Mouse (Mus musculus): Measurements from ENCODE around the gene Mxd3.

The Mxd3 gene

DNA sequence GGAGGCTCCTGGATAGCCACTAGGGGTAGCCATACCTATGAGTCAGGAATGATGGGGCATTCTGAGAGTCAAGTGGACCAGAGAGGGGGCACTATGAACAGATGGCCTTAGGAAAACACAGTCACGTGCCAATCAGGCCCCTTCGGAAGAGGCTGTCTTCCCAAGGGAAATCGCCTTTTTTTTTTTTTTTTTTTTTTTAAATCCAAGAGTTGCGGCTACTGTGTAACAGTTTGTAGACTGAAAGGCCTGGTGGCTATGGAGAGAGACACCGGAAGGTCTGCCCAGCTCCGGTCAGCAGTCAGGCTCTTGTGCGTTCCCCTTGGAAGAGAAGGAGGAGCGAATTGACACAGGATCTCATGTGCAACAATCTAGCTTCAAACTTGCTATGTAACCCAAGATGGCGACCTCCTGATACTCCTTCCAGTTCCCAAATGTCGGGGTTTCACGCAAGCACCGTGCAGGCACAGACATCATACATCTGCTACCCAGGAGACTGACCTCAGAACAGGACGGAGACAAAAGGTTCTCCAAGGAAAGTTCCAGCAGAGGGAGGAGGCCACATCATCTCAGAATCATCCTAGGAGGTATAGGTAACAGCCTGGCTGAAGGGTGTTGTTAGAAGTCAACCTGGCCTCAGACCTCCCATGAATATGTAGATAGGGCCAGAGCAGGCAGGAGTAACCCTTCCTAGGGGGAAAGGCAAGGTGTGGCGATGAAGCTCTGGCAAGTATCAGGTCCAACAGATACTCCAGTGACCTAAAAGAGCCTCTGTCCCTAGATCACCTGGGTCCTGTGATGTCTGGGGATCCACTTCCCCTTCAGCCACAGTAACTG, 1.2 kb upstream of the Mxd3 start:
- DNase-seq: no peak

DNA sequence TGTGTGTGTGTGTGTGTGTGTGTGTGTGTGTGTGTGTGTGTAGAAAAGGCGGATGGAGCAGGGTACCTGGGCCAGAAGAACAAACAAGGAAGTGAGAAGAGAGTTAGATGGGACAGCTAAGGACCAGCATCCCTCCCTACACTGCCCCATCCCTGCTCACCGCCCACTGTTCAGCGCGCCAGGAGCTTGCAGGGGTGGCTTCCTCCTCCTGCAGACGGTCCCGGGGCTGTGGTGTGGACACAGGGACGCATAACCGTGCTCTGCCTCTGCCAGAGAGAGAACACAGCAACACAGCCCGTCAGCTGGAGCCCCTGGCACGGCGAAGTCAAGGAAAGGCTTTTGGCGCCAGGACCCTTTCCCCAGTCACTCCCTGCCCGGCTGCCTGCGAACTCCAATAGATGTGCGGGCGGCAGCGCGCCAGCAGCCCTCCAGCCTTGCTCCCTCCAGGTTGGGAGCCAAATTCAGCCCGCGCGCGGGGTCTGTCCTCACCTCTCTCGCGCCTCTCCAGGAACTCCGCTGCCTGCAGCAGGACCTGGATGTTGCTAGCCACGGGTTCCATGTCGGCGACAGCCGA, 427 bp downstream of the Mxd3 start:
- DNase-seq: no peak

GRCm38 (mm10) chr13:55328641-55329040, 982 bp downstream of the Mxd3 start:
- DNase-seq: no peak

DNA sequence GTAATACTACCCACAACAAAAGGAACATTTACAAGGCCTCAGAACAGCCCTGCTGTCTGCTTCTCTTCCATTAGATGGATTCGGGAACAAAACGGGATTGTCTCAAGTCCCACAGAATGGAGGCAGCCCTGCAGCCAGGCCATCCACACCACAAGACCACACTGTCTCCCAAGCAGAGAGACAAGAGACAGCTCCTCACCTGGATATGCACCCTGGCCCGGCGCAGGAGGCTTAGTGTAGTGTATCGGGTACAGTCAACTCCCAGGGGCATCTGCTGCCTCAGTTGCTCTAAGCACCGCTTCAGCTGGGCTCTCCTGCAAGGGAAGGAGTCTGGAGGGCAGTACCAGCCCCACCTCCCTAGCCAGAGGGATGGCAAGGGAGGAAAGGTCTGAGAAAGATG, 1.5 kb downstream of the Mxd3 start:
- no peak for DNase-seq

GRCm38 (mm10) chr13:55327633-55328032, 2.0 kb downstream of the Mxd3 start:
- DNase-seq: peak; percentile 90

GRCm38 (mm10) chr13:55327169-55327568, 2.5 kb downstream of the Mxd3 start:
- no peak for DNase-seq

GRCm38 (mm10) chr13:55325596-55325995, 4.0 kb downstream of the Mxd3 start:
- peak in 1 of 2 experiments; percentile 16 for DNase-seq

DNA sequence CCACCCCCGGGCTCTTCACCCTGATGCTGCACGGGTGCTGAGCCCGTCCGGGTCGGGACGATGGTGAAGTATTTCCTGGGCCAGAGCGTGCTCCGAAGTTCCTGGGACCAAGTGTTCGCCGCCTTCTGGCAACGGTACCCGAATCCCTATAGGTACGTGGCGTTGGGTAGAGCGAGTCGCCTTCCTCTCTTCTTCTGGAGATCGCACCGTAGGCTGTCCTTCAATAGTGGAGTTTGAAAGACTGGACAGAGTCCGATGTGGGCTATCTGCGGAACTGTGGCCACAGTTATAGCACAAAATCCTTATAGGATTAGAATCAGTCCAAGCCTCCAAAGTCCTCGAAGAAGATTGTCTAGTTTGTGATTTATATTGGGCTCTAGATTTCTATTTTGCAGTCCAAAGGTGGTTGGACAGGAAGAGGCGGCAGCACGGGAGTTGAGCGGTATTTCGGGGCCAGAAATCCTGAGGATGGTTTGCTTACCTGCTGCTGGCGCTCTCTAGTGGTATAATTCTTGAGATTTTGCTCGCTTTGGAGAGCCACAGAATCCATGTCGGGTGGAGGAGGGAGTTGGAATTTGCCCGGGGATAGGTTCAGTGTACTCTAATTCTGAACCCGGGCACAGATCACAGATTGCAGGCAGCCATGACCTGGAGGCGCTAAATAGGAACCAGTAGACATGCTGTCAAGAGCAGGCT, 7.3 kb downstream of the Mxd3 start:
- peak; percentile 51 to 67 for DNase-seq

DNA sequence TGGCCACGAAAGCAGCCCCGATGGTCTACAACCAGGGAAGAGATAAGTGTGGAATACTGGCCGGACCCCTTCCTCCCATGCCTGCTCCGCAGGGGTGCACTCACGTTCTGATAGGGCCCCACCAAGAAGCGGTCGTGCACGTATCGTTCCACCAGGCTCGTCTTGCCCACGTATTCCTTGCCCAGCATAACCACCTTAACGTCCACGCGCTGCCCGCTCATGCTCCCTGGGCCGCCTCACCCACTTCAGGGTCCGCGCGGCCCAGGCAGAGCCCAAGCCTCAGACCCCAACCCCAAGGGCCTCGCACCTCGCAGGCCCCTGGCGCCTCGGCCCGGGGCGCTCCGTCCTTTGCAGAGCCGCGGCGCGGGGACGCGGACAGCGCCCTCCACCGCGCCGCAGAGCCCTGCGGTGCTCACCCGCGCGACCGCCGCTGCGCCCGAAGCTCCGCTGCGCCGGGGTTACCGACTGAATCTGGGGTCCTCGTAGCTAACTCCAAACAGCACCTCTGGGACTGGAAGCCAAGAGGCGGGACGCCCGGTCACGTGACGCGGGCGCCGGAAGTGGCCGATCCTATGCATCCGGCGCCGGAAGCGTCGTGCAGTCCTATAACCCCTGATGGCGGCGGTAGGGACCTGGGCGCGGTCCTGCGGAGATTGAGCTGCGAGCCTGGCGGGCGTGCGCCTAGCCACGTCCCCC, 8.0 kb downstream of the Mxd3 start, which contains the start of gene Rab24:
Rab24 (minus strand) TSS at position 513 of the 696 bp plus-strand sequence.
- DNase-seq: peak; percentile 92 to 96

GRCm38 (mm10) chr13:55319931-55320533, 9.6 kb downstream of the Mxd3 start, which contains the start of gene Prelid1:
TSS of gene Prelid1 (plus strand) at chr13:55320500.
- peak; percentile 44 to 63 for DNase-seq

DNA sequence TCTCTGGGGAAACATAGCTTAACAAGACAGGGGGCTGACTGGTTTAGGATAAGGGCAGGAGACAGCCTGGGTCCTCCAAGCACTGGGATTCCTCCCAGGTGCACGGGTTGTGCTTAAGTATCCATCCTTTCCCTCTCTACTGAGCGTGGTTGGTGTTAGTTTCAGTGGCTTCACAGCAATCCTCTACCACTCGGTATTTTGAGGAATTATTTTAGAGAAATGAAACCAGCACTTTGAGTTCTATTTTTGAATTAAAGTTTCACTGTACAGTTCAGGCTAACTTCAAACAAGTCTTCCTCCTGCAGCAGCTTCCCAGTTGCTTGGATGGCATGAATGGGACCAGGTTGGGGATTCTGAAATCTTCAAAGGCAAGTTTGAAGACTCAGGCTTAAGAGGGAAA, 11.3 kb downstream of the Mxd3 start:
- DNase-seq: no peak

GRCm38 (mm10) chr13:55314891-55315412, 14.7 kb downstream of the Mxd3 start:
- DNase-seq: no peak

DNA sequence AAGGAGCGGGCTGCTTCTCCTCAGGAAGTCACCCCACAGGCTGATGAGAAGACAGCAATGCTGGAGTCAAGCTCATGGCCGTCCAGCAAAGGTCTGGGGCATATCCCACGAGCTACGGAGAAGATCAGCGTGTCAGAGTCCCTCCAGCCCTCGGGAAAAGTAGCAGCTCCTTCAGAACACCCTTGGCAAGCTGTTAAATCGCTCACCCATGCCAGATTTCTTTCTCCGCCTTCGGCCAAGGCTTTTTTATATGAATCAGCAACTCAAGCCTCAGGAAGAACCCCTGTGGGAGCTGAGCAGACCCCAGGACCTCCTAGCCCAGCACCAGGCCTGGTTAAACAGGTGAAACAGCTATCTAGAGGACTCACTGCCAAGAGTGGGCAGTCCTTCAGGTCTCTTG, 16.6 kb downstream of the Mxd3 start:
- no peak for DNase-seq

DNA sequence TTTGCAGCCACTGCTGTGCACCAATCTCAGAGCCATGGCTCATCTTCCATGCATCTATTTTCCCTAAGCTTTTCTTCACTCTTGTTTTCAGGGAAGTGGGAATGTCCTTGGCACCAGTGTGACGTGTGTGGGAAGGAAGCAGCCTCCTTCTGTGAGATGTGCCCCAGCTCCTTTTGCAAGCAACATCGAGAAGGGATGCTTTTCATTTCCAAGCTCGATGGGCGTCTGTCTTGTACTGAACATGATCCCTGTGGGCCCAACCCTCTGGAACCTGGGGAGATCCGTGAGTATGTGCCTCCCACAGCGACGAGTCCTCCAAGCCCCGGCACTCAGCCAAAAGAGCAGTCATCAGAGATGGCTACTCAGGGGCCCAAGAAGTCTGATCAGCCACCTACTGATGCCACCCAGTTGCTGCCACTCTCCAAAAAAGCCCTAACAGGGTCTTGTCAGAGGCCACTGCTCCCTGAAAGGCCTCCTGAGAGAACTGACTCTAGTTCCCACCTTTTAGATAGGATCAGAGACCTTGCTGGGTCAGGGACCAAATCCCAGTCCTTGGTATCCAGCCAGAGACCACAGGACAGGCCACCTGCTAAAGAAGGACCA, 17.5 kb downstream of the Mxd3 start:
- no peak for DNase-seq

- no peak for DNase-seq
Measured at GRCm38 (mm10) chr13:55300913-55301312, 28.7 kb downstream of the Mxd3 start.

DNA sequence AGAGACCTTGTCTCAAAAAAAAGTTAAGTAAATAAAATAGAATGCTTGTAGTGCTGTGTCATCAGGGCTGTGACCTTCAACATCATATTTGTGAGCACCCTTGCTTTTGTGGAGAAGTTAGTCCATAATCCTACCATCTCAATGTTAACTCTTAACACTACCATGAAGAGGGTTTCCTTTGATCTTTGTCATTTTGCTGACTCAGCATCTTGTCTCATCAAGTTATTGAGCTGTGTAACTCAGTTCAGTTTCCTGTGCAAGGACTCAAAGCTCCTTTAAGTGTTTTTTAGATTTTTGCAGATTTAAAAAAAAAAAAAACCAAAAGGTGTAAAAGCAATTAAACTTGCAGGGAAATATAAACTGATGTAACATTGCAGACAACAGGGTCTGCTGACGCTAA, 32.9 kb downstream of the Mxd3 start:
- DNase-seq: no peak

GRCm38 (mm10) chr13:55288854-55289253, 40.8 kb downstream of the Mxd3 start:
- DNase-seq: no peak

DNA sequence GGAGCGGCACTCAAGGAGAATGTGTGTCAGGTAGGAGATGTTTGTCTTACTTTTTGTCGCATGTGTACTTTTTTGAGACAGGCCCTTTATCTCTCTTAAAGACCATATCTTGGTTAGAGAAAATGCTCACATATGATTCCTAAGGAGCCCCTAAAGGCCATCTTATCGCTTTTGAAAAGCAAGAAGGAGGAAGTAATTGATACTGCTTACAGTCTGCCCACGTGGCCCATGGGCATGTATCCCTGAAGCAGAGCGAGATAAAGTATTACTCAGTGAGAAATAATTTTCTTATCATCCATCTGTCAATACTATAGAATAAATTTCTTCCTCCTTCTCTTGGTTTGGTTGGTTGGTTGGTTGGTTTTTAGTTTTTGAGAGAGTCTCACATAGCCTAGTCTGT, 52.0 kb downstream of the Mxd3 start:
- DNase-seq: no peak

GRCm38 (mm10) chr13:55277203-55277602, 52.4 kb downstream of the Mxd3 start:
- DNase-seq: no peak
